In the genomic region with DNA sequence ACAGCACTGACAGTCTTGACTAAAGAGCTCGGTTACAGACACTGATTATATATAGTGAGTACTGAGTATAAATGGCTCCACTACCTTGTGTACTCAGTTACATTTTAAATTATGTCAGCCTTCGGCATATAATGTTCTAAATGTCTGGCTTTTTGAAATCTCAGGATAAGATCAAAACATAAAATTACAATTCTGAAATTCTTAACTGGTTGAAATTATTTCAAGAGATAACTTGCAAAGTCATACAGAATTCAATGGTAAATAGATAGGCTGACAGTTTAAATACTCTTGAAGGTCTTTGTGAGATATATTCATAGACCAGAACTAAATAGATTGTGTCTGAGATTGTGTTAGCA, we compare ENCODE assay signal across 8 mouse cellular contexts. TPM values are rescaled to one million over a fixed set of nuclear protein-coding genes. Genes with fewer than 3 reads are reported as not detected.
DNase-seq lines count a peak whose midpoint lies in the region; ATAC-seq and TF ChIP-seq lines count a peak whose summit lies in the region.

No protein-coding gene starts in this region.

- H3K27ac ChIP-seq in heart, embryonic 13.5 days (replicated peaks): peak overlapping the region; percentile 98
- no peak overlapping the region for H3K27ac ChIP-seq in ES-Bruce4 (ENCODE audit: insufficient read depth, low read length)
- H3K27ac ChIP-seq in forebrain, embryonic 16.5 days (ENCODE audit: low read length): peak overlapping the region; percentile 95
- H3K27ac ChIP-seq in liver, postnatal 0 days (ENCODE audit: low read depth): peak overlapping the region; percentile 95

- no peak for TF ChIP-seq POLR2A in ES-Bruce4 (IDR thresholded peaks at IDR 0.05; ENCODE audit: insufficient read depth, low read length)

- no peaks in the 10 kb centered on the region for H3K9me3 ChIP-seq in heart, embryonic 13.5 days
- H3K9me3 ChIP-seq in ES-Bruce4 (replicated peaks; ENCODE audit: control insufficient read depth, insufficient read depth, low read length, poor library complexity, severe bottlenecking): peaks cover 2% of the 10 kb centered on the region; the same call in 1 of the 2 replicates
- H3K9me3 ChIP-seq in forebrain, embryonic 16.5 days (ENCODE audit: control insufficient read depth, low read length): no peaks in the 10 kb centered on the region
- no peaks in the 10 kb centered on the region; the same call in 1 of the 2 replicates for H3K9me3 ChIP-seq in liver, postnatal 0 days (ENCODE audit: low read length)

- WGBS in heart, embryonic 13.5 days: 59% methylated on average over 2 of the region's 2 CpGs
- WGBS in forebrain, embryonic 16.5 days: 50% methylated on average over 2 of the region's 2 CpGs
- WGBS in liver, postnatal 0 days (ENCODE audit: insufficient replicate concordance): 49% methylated on average over 2 of the region's 2 CpGs

- peaks cover 29% of the 10 kb centered on the region for H3K4me1 ChIP-seq in heart, embryonic 13.5 days
- H3K4me1 ChIP-seq in ES-Bruce4 (ENCODE audit: control insufficient read depth, insufficient read depth, low read length): no peaks in the 10 kb centered on the region
- H3K4me1 ChIP-seq in forebrain, embryonic 16.5 days (replicated peaks; ENCODE audit: control insufficient read depth, insufficient read depth, low read length): peaks cover 3% of the 10 kb centered on the region
- H3K4me1 ChIP-seq in liver, postnatal 0 days (ENCODE audit: insufficient read depth): peaks cover 10% of the 10 kb centered on the region

- no peak; the same call in 1 of the 2 replicates for ATAC-seq in heart, embryonic 13.5 days (ENCODE audit: extremely low read depth, insufficient number of reproducible peaks, low FRiP score, low TSS enrichment)
- ATAC-seq in forebrain, embryonic 16.5 days: no peak
- no peak for ATAC-seq in liver, postnatal 0 days
- no peak for ATAC-seq in erythroid progenitor cell, adult 5-6 weeks (replicated peaks; ENCODE audit: low FRiP score, poor library complexity, severe bottlenecking)

- TF ChIP-seq EP300 in ES-Bruce4 (IDR thresholded peaks at IDR 0.05; ENCODE audit: insufficient read depth, low read depth, low read length): no peak
- TF ChIP-seq EP300 in liver, postnatal 0 days (IDR thresholded peaks at IDR 0.05; ENCODE audit: low read depth): no peak

- H3K4me2 ChIP-seq in heart, embryonic 13.5 days: peak overlapping the region; percentile 88
- peak overlapping the region; percentile 69 for H3K4me2 ChIP-seq in forebrain, embryonic 16.5 days (ENCODE audit: low read length)
- H3K4me2 ChIP-seq in liver, postnatal 0 days (ENCODE audit: low read depth, low read length): peak overlapping the region; percentile 99

- no peak for DNase-seq in heart, adult 9 months (ENCODE audit: low spot score in 2 of 2)
- DNase-seq in liver, postnatal 0 days: no peak
- no peak for DNase-seq in frontal cortex, postnatal 25 days (ENCODE audit: low spot score in 2 of 2)
- no peak for DNase-seq in cerebellum, adult 18-20 months

- peak overlapping the region; percentile 92 for H3K9ac ChIP-seq in heart, embryonic 13.5 days
- H3K9ac ChIP-seq in ES-Bruce4 (ENCODE audit: low read depth, poor library complexity, severe bottlenecking): peak overlapping the region; percentile 76
- peak overlapping the region; percentile 81 for H3K9ac ChIP-seq in forebrain, embryonic 16.5 days (replicated peaks; ENCODE audit: low read depth, low read length)
- H3K9ac ChIP-seq in liver, postnatal 0 days (replicated peaks): peak overlapping the region; percentile 76

- no peaks in the 10 kb centered on the region for H3K27me3 ChIP-seq in heart, embryonic 13.5 days (replicated peaks)
- no peaks in the 10 kb centered on the region for H3K27me3 ChIP-seq in ES-Bruce4 (ENCODE audit: control insufficient read depth, insufficient read depth, low read length, poor library complexity, severe bottlenecking)
- no peaks in the 10 kb centered on the region for H3K27me3 ChIP-seq in forebrain, embryonic 16.5 days (replicated peaks; ENCODE audit: control insufficient read depth, insufficient read depth, low read length)
- no peaks in the 10 kb centered on the region for H3K27me3 ChIP-seq in liver, postnatal 0 days (ENCODE audit: insufficient read depth, low read length)

- no peaks in the 10 kb centered on the region for H3K36me3 ChIP-seq in heart, embryonic 13.5 days
- H3K36me3 ChIP-seq in ES-Bruce4 (ENCODE audit: control insufficient read depth, insufficient read depth, low read length, poor library complexity, severe bottlenecking): no peaks in the 10 kb centered on the region
- no peaks in the 10 kb centered on the region for H3K36me3 ChIP-seq in forebrain, embryonic 16.5 days (ENCODE audit: control insufficient read depth, insufficient read depth)
- no peaks in the 10 kb centered on the region for H3K36me3 ChIP-seq in liver, postnatal 0 days (replicated peaks; ENCODE audit: insufficient read depth, low read length)

- no peak for TF ChIP-seq CTCF in ES-Bruce4 (IDR thresholded peaks at IDR 0.05; ENCODE audit: low read depth, low read length)
- TF ChIP-seq CTCF in liver, postnatal 0 days (IDR thresholded peaks at IDR 0.05; ENCODE audit: low read depth): no peak

- H3K4me3 ChIP-seq in heart, embryonic 13.5 days: peak overlapping the region; percentile 72
- peak overlapping the region; percentile 77 for H3K4me3 ChIP-seq in ES-Bruce4 (ENCODE audit: low read depth, low read length)
- H3K4me3 ChIP-seq in forebrain, embryonic 16.5 days (replicated peaks; ENCODE audit: low read length): peak overlapping the region; percentile 66
- H3K4me3 ChIP-seq in liver, postnatal 0 days (ENCODE audit: low read depth, low read length): peak overlapping the region; percentile 62

RNA-seq across cellular contexts. Expression of gene Napepld, which starts 0.8 kb away (rescaled TPM):
- polyA plus RNA-seq in heart, embryonic 13.5 days (2015; fragmentation: Nextera tagmentation; extraction: Ambion mirVana): 4.2 and 4.7 TPM in 2 replicates
- polyA plus RNA-seq in ES-Bruce4 (2011; ENCODE audit: insufficient read depth, insufficient read length, low read depth, missing spikeins): 6.4 and 7.0 TPM in 2 replicates
- polyA plus RNA-seq in forebrain, embryonic 16.5 days (2015; fragmentation: Nextera tagmentation; extraction: Ambion mirVana): 3.5 and 3.6 TPM in 2 replicates
- 0.53 and 0.70 TPM in 2 replicates for polyA plus RNA-seq in liver, postnatal 0 days (2015; fragmentation: Nextera tagmentation; extraction: Ambion mirVana)
- total RNA-seq in erythroid progenitor cell, adult 5-6 weeks (2015; ENCODE audit: low replicate concordance): 1.4 and 1.7 TPM in 2 replicates
- total RNA-seq in erythroid progenitor cell, adult 5-6 weeks (2017; ENCODE audit: low replicate concordance): 1.4 TPM in 1 of 2 replicates, not detected in the other

RNA-seq across cellular contexts. Expression of gene Pmpcb, which starts 35.0 kb away (rescaled TPM):
- 131 and 149 TPM in 2 replicates for polyA plus RNA-seq in heart, embryonic 13.5 days (2015; fragmentation: Nextera tagmentation; extraction: Ambion mirVana)
- 107 and 111 TPM in 2 replicates for polyA plus RNA-seq in ES-Bruce4 (2011; ENCODE audit: insufficient read depth, insufficient read length, low read depth, missing spikeins)
- 86.4 and 91.5 TPM in 2 replicates for polyA plus RNA-seq in forebrain, embryonic 16.5 days (2015; fragmentation: Nextera tagmentation; extraction: Ambion mirVana)
- polyA plus RNA-seq in liver, postnatal 0 days (2015; fragmentation: Nextera tagmentation; extraction: Ambion mirVana): 43.6 and 45.9 TPM in 2 replicates
- 32.7 and 72.4 TPM in 2 replicates for total RNA-seq in erythroid progenitor cell, adult 5-6 weeks (2015; ENCODE audit: low replicate concordance)
- total RNA-seq in erythroid progenitor cell, adult 5-6 weeks (2017; ENCODE audit: low replicate concordance): 56.0 and 71.2 TPM in 2 replicates

RNA-seq across cellular contexts. Expression of gene Armc10, which starts 56.4 kb away (rescaled TPM):
- 20.4 and 21.9 TPM in 2 replicates for polyA plus RNA-seq in heart, embryonic 13.5 days (2015; fragmentation: Nextera tagmentation; extraction: Ambion mirVana)
- 74.3 and 74.7 TPM in 2 replicates for polyA plus RNA-seq in ES-Bruce4 (2011; ENCODE audit: insufficient read depth, insufficient read length, low read depth, missing spikeins)
- 87.6 and 92.1 TPM in 2 replicates for polyA plus RNA-seq in forebrain, embryonic 16.5 days (2015; fragmentation: Nextera tagmentation; extraction: Ambion mirVana)
- 7.4 TPM in 2 replicates for polyA plus RNA-seq in liver, postnatal 0 days (2015; fragmentation: Nextera tagmentation; extraction: Ambion mirVana)
- total RNA-seq in erythroid progenitor cell, adult 5-6 weeks (2015; ENCODE audit: low replicate concordance): 4.6 and 6.8 TPM in 2 replicates
- 4.5 and 5.9 TPM in 2 replicates for total RNA-seq in erythroid progenitor cell, adult 5-6 weeks (2017; ENCODE audit: low replicate concordance)

RNA-seq across cellular contexts. Expression of gene Fbxl13, which starts 56.6 kb away (rescaled TPM):
- polyA plus RNA-seq in heart, embryonic 13.5 days (2015; fragmentation: Nextera tagmentation; extraction: Ambion mirVana): 0.07 and 0.13 TPM in 2 replicates
- polyA plus RNA-seq in ES-Bruce4 (2011; ENCODE audit: insufficient read depth, insufficient read length, low read depth, missing spikeins): not detected in 2 replicates
- polyA plus RNA-seq in forebrain, embryonic 16.5 days (2015; fragmentation: Nextera tagmentation; extraction: Ambion mirVana): 0.17 and 0.18 TPM in 2 replicates
- 0.05 and 0.09 TPM in 2 replicates for polyA plus RNA-seq in liver, postnatal 0 days (2015; fragmentation: Nextera tagmentation; extraction: Ambion mirVana)
- not detected in 2 replicates for total RNA-seq in erythroid progenitor cell, adult 5-6 weeks (2015; ENCODE audit: low replicate concordance)
- not detected in 2 replicates for total RNA-seq in erythroid progenitor cell, adult 5-6 weeks (2017; ENCODE audit: low replicate concordance)
